Mouse (Mus musculus) layer of hippocampus, adult 18-20 months (tissue): ENCODE measurements around the gene C330021F23Rik. TPM values are rescaled to one million over a fixed set of nuclear protein-coding genes. Genes with fewer than 3 reads are reported as not detected.
A peak's percentile ranks its signal among the peaks of the same experiment; 100 is the strongest.

Experiments used
- DNase-seq, 2 experiments: peaks; one replicate each; pipeline ENCODE4 v3.0.0; 2022; ENCODE audit warnings: low spot score in 2 of 2
- total RNA-seq, 2 experiments: library from RNA; stranded (reverse); gene quantifications; 2 replicates each; pipeline ENCODE4 v1.2.3; 2021

Gene C330021F23Rik
- total RNA-seq, 2 experiments from 2014 or later: not detected

- DNase-seq: peak; percentile 53 to 70
These were observed 19.8 kb downstream of the C330021F23Rik start for GRCm38 (mm10) chr8:3587391-3588257.

DNA sequence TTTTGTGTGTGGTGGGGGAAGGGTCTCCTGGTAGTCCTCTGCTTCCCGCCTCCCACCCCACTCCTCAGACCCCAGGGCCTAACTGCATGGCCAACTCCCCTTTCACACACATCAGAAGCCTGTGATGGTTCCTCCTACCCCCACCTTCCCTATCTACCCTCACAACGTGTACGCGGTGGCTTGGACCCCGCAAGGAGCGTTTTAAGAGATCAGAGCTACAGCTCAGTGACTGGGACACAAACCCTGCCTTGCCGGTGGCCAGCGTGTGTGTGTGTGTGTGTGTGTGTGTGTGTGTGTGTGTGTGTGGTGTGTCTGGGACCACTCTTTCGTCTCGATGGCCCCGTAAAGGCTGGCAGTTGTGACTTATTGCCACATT is 20.5 kb downstream of the C330021F23Rik start:
- no peak for DNase-seq

DNA sequence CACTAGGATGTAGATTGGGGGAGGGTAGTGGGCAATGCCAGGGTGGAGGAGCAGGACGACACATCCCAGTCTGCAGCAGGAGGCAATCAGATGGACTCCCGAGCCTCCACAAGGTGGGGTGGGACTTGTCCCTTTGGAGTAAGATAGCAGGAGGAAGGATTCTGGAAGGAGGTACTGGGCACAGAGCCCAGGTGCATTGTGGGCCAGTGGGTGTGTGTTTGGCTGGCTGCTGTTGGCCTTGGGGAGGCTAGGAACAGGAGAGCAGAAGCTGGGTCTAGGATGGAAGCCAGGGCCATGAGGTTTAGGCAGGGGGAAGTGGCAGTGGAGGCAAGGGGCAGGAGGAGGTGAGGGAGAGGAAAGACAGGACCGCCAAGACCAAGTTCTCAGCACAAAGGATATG is 25.7 kb downstream of the C330021F23Rik start:
- DNase-seq: no peak

DNA sequence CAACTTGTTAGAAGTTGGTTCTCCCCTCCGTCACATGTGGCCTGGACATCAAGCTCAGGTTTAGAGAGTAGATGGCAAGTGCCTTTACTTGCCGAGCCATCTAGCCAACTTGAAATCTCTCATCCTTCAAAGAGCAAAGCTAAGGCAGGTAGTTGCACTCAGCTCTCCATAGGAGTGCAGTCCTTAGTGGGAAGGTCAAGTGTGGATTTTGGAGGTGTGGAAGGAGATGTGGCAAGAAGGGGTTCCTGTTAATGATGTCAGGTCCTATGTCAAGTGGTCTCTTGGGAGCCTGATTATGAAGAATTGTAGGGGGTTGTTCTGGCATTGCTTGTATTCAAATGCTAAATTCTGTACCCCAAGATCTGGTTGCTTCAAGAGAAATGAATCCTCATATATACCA is 26.7 kb downstream of the C330021F23Rik start:
- no peak for DNase-seq

- no peak for DNase-seq
These were observed 30.3 kb downstream of the C330021F23Rik start for GRCm38 (mm10) chr8:3598054-3598453.

DNA sequence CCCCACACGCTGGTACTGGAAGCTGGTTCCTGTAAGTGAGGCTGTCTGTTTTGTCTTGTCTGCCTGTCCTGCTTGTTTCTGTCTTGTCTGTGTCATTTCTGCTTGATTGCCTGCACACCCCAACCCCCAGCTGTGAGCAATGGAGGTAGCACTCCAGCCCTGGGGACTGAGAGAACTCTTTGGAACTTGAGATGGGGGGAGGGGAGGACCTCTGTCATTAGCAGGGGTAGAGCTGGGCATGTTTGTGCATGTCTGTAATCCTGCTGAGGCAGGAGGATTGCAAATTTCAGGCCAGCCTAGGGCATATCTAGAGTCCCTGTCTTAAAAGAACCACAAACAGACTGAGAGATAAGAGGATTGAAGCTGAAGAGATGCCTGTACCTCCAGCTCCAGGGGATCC is 31.4 kb downstream of the C330021F23Rik start:
- no peak for DNase-seq

GRCm38 (mm10) chr8:3600401-3600800 is 32.6 kb downstream of the C330021F23Rik start:
- DNase-seq: no peak

GRCm38 (mm10) chr8:3603439-3603838 is 35.6 kb downstream of the C330021F23Rik start:
- no peak for DNase-seq

DNA sequence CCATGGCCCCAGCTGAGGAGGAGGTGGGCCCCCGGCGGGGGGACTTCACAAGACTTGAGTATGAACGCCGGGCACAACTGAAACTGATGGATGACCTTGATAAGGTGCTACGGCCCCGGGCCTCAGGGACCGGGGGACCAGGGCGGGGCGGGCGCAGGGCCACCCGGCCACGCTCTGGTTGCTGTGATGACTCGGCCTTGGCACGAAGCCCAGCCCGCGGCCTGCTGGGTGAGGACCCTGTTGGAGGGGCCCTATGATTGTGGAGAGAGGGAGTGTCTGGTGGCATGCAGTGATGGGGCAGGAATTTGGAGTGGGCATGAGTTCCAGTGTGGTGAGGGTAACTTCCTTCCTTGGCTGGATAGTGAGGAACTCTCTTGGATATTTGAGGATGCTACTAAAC is 38.8 kb downstream of the C330021F23Rik start:
- DNase-seq: no peak

GRCm38 (mm10) chr8:3607822-3608221 is 40.0 kb downstream of the C330021F23Rik start:
- peak in 1 of 2 experiments; percentile 73 for DNase-seq

- DNase-seq: peak in 1 of 2 experiments; percentile 47
These were observed 41.4 kb downstream of the C330021F23Rik start for GRCm38 (mm10) chr8:3609046-3609815.

DNA sequence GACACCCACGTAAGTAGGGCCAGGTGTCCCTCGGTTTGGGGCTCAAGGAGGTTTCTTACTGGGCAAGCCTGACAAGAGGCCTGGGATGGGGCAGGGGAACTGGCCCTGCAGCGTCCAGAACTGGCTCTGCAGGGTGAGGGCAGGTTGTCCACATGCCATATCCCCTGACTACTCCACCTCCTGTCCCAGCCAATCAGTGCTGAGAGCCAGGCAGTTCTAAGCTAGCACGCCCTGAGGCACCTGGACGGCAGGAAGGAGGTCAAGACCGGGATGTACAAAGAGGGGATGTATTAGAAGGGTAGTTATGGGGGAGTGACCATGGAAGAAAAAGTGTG is 42.0 kb downstream of the C330021F23Rik start:
- DNase-seq: no peak

DNA sequence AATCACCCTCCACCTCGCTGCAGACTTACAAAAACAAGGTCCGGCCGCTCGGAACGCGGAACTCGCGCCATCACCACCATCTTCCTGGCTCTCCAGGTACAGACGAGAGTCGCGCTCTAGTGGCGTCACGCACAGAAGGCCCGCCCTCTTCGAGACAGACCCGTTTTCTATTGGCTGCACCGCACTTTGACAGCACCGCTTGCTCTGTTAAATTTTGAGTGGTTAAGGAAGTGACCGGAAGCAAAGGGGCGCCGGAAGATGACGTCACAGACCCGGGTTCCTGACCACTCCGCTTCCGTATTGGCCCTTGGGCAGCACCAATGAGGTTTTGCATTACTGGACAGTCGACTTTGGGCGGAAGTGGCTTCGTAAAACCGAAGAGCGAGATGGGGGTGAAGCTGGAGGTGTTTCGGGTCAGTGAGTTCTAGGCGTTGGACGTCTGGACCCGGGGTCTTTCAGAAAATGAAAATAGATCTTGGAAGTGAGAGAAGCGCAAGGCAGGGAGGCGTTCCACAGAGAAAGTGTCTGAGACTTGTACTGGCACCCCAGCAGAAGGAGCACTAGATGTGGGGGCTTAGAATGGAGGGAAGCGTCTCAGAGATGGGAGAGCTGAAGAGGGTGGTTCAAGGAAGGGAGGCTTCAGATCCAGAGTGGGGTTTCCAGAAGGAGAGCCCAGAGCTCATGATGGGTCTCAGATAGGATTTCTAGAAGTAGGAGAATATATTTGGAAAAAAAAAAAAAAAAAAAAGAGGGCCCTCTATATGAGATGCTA is 53.6 kb downstream of the C330021F23Rik start, which contains the start of the genes Xab2 and Pet100:
Gene Xab2 (minus strand): TSS at position 118 of the 772 bp plus-strand sequence.
Gene Pet100 (plus strand): TSS at position 350 of the 772 bp plus-strand sequence.
- DNase-seq: peak; percentile 98 to 100

DNA sequence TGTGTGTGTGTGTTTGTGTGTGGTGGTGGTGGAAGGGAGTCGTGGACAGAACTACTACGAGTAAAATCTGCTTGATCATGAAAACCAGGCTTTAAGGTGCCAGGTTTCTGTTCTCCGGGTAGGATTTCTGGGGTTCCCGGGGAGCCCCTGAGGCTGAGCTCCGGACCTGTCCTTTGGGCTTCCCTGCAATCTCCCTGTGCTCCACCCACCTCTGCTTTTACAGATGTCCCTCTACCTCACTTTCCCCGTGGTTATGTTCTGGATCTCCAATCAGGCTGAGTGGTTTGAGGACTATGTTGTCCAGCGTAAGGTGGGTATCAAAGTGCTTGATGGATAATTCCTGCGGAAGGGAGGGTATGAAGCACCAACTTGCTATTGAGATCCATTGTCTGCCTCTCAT is 54.3 kb downstream of the C330021F23Rik start:
- DNase-seq: no peak

DNA sequence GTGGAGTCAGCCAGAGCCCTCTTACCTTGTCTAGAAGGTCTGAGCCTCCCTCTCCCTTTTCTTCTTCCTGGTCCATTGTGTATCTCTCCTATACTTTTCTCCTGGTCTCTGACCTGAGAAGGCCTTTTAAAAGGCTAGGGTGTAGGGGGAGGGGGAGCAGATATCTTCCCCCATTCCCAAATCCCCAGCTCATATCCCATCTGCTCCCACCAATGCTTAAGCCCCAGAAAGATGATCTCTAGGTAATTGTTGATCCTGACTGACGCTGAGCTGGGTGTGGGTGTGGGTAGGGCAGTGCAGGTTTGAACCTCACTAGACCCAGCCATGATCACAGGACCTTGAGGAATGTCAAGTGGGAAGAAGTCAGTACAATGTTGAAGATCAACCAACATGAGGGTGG is 57.7 kb downstream of the C330021F23Rik start, which contains the start of gene Pcp2:
Gene Pcp2 (minus strand): TSS at position 101 of the 400 bp plus-strand sequence.
- no peak for DNase-seq

GRCm38 (mm10) chr8:3626971-3627370 is 59.2 kb downstream of the C330021F23Rik start:
- no peak for DNase-seq

DNA sequence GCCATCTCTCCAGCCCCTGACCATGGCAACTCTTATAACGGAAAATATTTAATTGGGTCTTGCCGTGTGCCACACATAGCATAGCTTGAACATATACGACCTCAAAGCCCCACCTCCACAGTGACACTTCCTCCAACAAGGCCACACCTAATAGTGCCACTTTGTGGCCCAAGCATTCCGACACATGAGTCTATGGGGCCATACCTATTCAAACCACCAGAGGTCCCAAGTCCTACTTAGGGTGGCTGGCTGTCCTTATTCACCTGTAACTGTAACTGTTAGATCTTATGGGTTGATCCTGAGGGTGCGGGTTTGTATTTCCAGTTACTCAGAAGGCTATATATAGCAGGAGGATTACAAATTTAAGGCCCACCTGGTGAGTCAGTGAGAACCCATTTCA is 60.2 kb downstream of the C330021F23Rik start:
- peak in 1 of 2 experiments; percentile 53 for DNase-seq

DNA sequence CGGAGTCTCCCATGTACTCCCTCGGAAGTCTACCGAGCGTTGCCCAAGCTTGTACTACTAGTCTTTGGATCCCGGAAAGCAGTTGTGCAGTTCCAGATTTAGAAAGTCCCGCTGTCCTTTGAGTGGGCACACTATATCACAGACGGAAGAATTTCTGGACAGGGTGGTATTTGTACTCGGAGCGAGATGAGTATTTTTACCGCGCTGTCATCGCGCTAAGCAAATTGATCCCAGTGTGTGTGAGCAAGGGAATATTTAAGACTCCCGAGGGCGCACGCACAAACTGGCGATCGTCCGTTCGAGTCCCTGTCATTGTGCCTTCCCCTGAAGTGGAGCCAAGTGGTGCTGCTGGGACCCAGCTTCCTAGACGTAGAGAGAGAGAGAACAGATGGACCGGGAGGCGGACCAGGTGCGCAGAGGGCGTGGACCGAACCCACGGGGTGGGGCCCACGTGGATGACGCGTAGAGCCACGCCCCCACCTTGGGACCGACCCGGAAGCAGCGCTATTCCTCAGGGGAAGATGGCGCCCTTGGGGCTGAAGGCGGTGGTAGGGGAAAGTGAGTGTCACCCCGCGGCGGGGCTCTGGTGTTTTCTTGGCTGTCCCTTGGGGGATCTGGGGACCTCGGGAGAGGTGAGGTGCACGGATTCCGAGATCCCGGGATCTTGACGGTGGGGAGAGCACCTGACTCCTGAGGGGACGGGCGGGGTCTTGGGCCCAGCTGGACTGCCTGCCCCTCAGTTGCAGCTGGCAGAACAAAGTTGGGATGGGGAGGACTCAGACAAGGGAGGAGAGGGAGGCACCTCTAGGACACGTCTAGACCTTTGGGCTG is 63.1 kb downstream of the C330021F23Rik start, which contains the start of gene Stxbp2:
Gene Stxbp2 (plus strand): TSS at position 309 of the 831 bp plus-strand sequence.
- peak; percentile 67 to 77 for DNase-seq

DNA sequence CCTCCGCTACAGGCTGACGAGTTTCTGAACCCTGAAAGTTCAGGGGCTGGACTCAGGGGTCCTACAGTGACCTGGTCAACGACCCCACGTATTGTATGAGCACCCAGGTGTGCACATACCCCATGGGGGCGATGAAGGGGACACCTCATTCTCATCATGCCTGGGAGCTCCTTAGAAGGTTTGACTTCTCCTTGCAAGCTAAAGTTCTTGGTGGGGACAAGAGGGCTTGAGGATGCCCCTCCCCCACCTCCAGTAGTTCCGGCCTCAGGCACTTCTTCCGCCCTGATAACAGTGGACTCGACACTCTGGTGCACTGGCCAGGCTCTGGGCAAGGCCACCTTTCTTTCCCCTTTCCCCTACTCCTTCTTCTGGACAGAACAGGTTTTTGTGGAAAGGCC is 63.7 kb downstream of the C330021F23Rik start:
- no peak for DNase-seq
